Mouse (Mus musculus) liver, postnatal 0 days (tissue): ENCODE data around the gene Ica1.

ENCODE experiments used
- CTCF ChIP-seq: sonication (generic); IDR thresholded peaks from 2 replicates; pipeline ENCODE4 v1.5.1; 2016; ENCODE audit warnings: antibody characterized with exemption, low read depth
- EP300 ChIP-seq: IDR thresholded peaks from 2 replicates; pipeline ENCODE4 v1.6.1; 2016; ENCODE audit warnings: antibody characterized with exemption, low read depth, mild to moderate bottlenecking

- TF ChIP-seq CTCF (no peak), EP300 (no peak)
Measured at GRCm38 (mm10) chr6:8691199-8691975, 86.9 kb downstream of the Ica1 start.
